Mouse (Mus musculus) embryonic fibroblast, embryonic 13.5 days (primary cell): ENCODE data around the gene Gm17509.

Experiments
- CTCF ChIP-seq: IDR thresholded peaks from 2 replicates; pipeline ENCODE4 v1.5.1; 2011; ENCODE audit warnings: mild to moderate bottlenecking, control low read depth, low read length, moderate library complexity, borderline replicate concordance; ENCODE audit not compliant: insufficient read depth
- POLR2A ChIP-seq: IDR thresholded peaks from 2 replicates; pipeline ENCODE4 v1.6.1; 2011; ENCODE audit warnings: low read depth, mild to moderate bottlenecking, control low read depth, low read length, moderate library complexity

GRCm38 (mm10) chr13:117211386-117211875 is 9.4 kb downstream of the Gm17509 start:
- TF ChIP-seq CTCF (no peak), POLR2A (no peak)
